Mouse (Mus musculus) lung, postnatal 36 days (tissue): Measurements from ENCODE around the gene Defb26.

Source experiments
- DNase-seq: peaks from one replicate; pipeline ENCODE4 v3.0.0; 2022; ENCODE audit warnings: mixed read lengths

Defb26 gene

DNA sequence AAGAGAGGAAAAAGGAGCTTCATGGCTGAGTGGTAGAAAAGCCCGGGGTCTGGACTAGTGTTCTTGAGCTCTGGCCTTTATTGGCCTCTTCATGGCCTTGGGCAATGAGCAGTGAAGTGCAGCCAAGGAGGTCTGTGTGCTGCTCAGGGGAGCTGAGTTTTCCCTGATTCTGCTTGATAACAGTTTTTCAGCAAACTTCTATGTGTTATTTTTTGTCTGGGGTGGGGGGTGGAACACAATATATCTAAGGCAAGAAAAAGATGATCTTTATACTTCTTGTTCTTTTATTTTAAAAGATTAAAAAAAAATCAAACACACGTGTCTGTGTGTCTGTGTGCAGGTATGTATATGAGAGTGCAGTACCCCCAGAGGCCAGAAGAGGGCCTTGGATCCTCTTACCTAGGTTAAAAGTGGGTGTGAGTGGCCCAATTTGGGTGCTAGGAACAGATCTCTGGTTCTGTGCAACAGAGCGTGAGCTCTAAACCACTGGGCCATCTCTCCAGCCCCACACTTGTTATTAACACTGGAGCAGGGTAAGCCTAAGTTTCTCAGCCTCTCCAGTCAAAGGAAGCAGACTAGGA, 46.8 kb downstream of the Defb26 start, which contains the start of gene Defb23:
Gene Defb23, minus strand, starts transcription at position 51 of the 581 bp plus-strand sequence.
- no peak for DNase-seq

DNA sequence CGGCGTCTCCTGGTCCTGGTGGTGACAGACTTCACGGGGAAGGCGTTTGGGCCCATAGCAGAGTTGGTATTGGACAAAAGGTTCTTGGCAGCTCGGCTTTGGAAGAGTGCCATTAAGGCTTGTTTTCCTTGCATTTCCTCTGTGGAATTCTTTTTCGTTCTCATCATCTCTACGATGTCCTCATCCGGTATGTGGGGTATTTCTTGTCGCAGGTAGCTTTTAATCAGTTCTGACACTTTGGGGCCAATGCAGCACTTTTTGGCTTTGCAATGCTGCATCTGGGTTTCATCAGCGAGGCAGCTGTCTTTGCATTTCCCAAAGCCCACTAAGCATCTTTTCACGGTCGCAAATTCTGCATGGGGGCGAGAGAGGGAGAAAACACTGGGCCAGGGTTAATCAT, 52.3 kb downstream of the Defb26 start:
- no peak for DNase-seq
